Mouse (Mus musculus): ENCODE data around the gene Lpp. TPM values are rescaled to one million over a fixed set of nuclear protein-coding genes. Genes with fewer than 3 reads are reported as not detected.

Gene Lpp
- polyA plus RNA-seq, 1 experiment from 2014 or later = 4.8 TPM

DNA sequence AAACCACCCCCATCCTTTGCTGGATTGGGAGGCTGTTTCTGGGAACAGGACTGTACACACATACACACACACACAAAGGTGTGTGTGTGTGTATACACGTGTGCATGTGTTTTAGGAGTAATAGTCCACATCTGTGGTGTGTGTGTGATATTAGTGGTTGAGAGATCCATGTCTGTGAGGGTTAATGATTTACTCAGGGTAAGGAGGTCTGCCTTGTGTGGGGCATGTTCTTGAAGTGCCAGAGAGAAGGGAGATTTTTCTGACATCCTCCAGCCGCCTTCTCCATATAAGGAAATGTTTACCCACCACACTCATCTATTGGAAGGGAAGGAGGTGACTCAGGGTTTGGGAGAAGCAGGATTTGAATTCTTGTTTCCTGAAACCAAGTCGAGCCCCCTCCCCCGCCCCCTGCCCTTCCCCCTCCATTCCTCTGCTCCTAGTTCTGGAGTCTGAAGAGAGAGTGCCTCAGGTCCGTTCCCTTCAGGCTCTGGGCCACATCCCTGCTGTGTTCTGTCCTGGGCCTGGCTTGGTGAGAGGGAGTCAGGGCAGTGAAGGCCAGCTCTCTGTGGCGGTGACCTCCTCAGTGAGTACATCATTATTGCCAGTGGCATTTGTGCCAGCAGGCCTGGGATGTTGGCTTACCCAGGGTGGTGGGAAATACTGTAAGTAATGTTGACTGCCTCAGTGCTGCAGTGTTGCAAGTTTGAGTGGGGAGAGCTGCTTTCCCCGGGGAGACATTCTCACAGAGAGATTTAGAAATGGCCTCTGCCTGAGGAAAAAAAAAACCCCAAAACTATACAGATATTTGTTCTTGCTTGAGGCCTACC is 54.6 kb downstream of the Lpp start:
- ATAC-seq (no peak), DNase-seq (ENCODE audit: low spot score) (no peak)
- no peak overlapping the region for H3K27ac ChIP-seq (ENCODE audit: low read depth, low read length)
- no peak overlapping the region for H3K9ac ChIP-seq (ENCODE audit: low read length)
- no peak overlapping the region for H3K4me2 ChIP-seq (ENCODE audit: low read length)
- H3K27me3 ChIP-seq (replicated peaks; ENCODE audit: control insufficient read depth, insufficient read depth, low read length) = no peaks in the 10 kb centered on the region
- WGBS = 60% methylated on average over 7 of the region's 7 CpGs
- no peaks in the 10 kb centered on the region for H3K9me3 ChIP-seq (replicated peaks; ENCODE audit: control insufficient read depth, low read length)
- H3K36me3 ChIP-seq (ENCODE audit: control insufficient read depth, insufficient read depth, low read length) = no peaks in the 10 kb centered on the region
- H3K4me1 ChIP-seq (ENCODE audit: control insufficient read depth, insufficient read depth, low read length) = peaks cover 12% of the 10 kb centered on the region; the same call in 1 of the 2 replicates
- no peak overlapping the region for H3K4me3 ChIP-seq (ENCODE audit: low read depth, low read length)

DNA sequence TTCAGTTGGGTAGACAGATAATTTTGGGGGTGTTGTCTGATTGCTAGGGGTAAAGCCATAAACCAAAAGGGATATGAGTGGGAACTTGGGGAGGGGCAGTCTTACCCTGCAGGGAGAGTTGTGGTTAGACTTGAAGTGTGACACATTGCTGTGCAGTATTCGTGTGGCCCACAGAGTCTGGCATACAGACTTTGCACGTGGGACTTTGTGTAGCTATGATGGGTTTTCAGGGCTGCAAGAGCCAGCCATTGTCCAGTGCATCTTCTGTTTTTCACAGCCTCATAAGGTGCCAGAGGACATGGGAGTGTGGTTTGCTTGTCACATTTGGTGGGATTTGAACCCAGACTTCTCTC is 55.2 kb downstream of the Lpp start:
- no peaks in the 10 kb centered on the region for H3K36me3 ChIP-seq (ENCODE audit: control insufficient read depth, insufficient read depth, low read length)
- H3K4me1 ChIP-seq (ENCODE audit: control insufficient read depth, insufficient read depth, low read length) = peaks cover 6% of the 10 kb centered on the region; the same call in 1 of the 2 replicates
- no peak for DNase-seq (ENCODE audit: low spot score)
- H3K27ac ChIP-seq (ENCODE audit: low read depth, low read length) = no peak overlapping the region
- H3K9ac ChIP-seq (ENCODE audit: low read length) = no peak overlapping the region
- no peak overlapping the region for H3K4me2 ChIP-seq (ENCODE audit: low read length)
- H3K9me3 ChIP-seq (replicated peaks; ENCODE audit: control insufficient read depth, low read length) = no peaks in the 10 kb centered on the region
- H3K4me3 ChIP-seq (ENCODE audit: low read depth, low read length) = no peak overlapping the region
- WGBS = 78% methylated on average over 2 of the region's 2 CpGs
- no peaks in the 10 kb centered on the region for H3K27me3 ChIP-seq (replicated peaks; ENCODE audit: control insufficient read depth, insufficient read depth, low read length)
- no peak for ATAC-seq

DNA sequence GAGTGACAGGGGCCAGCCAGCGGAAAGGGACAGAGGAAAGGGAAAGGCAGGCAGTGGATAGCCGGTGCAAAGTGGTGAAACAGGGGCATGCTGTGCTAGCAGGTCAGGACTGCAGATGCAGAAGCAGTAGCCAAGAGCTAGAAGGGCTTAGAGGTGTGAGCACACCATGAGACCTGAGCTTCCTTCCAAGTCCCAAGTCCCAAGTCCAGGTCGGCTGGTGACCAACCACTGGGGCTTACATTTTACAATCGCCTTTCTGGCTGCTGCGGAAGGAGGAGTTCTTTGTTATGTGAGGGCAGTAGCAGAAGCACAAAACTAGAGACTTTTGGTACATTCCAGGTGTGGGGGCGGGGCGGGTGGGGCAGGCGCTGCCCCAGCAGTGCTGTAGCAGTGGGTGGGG is 56.5 kb downstream of the Lpp start:
- Histone ChIP-seq H3K27ac (ENCODE audit: low read depth, low read length) (no peak overlapping the region), H3K9me3 (replicated peaks; ENCODE audit: control insufficient read depth, low read length) (no peaks in the 10 kb centered on the region), H3K27me3 (replicated peaks; ENCODE audit: control insufficient read depth, insufficient read depth, low read length) (no peaks in the 10 kb centered on the region), H3K9ac (ENCODE audit: low read length) (no peak overlapping the region; the same call in 1 of the 2 replicates), H3K36me3 (ENCODE audit: control insufficient read depth, insufficient read depth, low read length) (no peaks in the 10 kb centered on the region), H3K4me1 (ENCODE audit: control insufficient read depth, insufficient read depth, low read length) (0 out of 2 replicates have a peak, but pooled peaks cover 4% of the 10 kb centered on the region), H3K4me2 (ENCODE audit: low read length) (no peak overlapping the region), H3K4me3 (ENCODE audit: low read depth, low read length) (no peak overlapping the region)
- no peak for ATAC-seq
- 22% methylated on average over 8 of the region's 8 CpGs for whole genome bisulfite sequencing
- DNase-seq (ENCODE audit: low spot score) = no peak

DNA sequence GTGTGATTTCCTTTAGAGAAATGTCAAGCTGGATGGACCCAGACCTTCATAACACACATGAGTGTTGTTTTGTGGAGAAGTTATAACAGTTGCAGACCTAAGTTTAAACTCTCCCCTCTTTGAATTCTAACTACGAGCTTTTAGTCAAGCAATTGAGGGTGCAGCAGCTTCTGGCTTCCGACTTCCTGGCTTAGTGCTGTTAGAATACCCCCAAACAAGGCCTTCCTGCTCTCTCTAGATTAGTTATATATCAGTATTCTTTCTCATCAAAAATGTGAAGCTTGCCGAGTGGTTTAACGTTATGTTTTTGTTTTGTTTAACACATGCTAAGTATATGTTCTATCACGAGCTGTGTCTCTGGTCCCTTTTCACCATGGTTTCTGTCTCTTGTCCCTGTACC is 56.9 kb downstream of the Lpp start:
- Histone ChIP-seq H3K4me2 (ENCODE audit: low read length) (no peak overlapping the region), H3K27me3 (replicated peaks; ENCODE audit: control insufficient read depth, insufficient read depth, low read length) (no peaks in the 10 kb centered on the region), H3K9me3 (replicated peaks; ENCODE audit: control insufficient read depth, low read length) (no peaks in the 10 kb centered on the region), H3K27ac (ENCODE audit: low read depth, low read length) (no peak overlapping the region), H3K36me3 (ENCODE audit: control insufficient read depth, insufficient read depth, low read length) (no peaks in the 10 kb centered on the region), H3K4me1 (ENCODE audit: control insufficient read depth, insufficient read depth, low read length) (0 out of 2 replicates have a peak, but pooled peaks cover 4% of the 10 kb centered on the region), H3K9ac (ENCODE audit: low read length) (no peak overlapping the region), H3K4me3 (ENCODE audit: low read depth, low read length) (no peak overlapping the region)
- WGBS = 67% methylated on average over 5 of the region's 5 CpGs
- no peak for ATAC-seq
- DNase-seq (ENCODE audit: low spot score) = no peak

DNA sequence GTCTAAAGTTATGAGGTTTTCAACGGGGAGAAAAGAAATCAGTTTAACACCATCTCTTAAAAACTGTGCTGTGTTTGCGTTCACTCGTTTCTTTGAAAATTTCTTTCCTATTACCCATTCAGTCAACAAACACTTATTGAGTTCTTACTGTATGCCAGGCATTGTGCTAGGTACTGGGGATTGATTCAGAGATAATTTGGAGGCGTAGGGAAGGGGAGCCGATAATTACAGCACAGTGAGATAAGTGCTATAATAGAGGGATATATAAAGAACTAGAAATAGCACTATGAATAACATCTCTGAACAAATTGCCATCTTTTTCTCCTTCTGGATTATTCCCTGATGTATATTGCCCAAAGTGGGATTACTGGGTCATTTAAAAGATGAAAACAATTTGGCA is 57.8 kb downstream of the Lpp start:
- H3K4me2 ChIP-seq (ENCODE audit: low read length) = no peak overlapping the region
- 44% methylated on average over 5 of the region's 5 CpGs for WGBS
- no peaks in the 10 kb centered on the region for H3K27me3 ChIP-seq (replicated peaks; ENCODE audit: control insufficient read depth, insufficient read depth, low read length)
- 0 out of 2 replicates have a peak, but pooled peaks cover 4% of the 10 kb centered on the region for H3K4me1 ChIP-seq (ENCODE audit: control insufficient read depth, insufficient read depth, low read length)
- no peaks in the 10 kb centered on the region for H3K9me3 ChIP-seq (replicated peaks; ENCODE audit: control insufficient read depth, low read length)
- DNase-seq (ENCODE audit: low spot score) (peak; percentile 45), ATAC-seq (no peak)
- no peak overlapping the region for H3K9ac ChIP-seq (ENCODE audit: low read length)
- H3K4me3 ChIP-seq (ENCODE audit: low read depth, low read length) = no peak overlapping the region
- H3K27ac ChIP-seq (ENCODE audit: low read depth, low read length) = no peak overlapping the region
- no peaks in the 10 kb centered on the region for H3K36me3 ChIP-seq (ENCODE audit: control insufficient read depth, insufficient read depth, low read length)

DNA sequence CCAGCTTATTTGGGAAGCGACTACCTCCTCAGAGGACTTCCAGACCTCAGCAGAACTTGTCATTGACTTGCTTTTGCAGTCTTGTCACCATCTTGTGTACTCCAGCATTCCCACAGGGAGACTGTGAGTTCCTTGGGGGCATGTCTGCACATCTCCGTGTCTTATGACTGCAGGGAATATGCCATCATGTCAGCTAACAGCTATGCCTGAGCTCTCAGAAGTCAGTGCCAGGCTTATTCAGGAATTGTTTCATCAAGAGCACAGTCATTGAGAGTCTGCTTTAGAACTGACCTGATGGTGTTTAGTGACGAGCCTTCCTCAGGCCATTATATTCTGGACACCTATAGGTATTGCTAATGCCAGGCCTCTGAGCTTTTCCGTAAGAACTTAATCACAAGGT is 60.2 kb downstream of the Lpp start:
- Histone ChIP-seq H3K27ac (ENCODE audit: low read depth, low read length) (no peak overlapping the region), H3K4me1 (ENCODE audit: control insufficient read depth, insufficient read depth, low read length) (0 out of 2 replicates have a peak, but pooled peaks cover 4% of the 10 kb centered on the region), H3K9ac (ENCODE audit: low read length) (no peak overlapping the region), H3K36me3 (ENCODE audit: control insufficient read depth, insufficient read depth, low read length) (0 out of 2 replicates have a peak, but pooled peaks cover 3% of the 10 kb centered on the region), H3K9me3 (replicated peaks; ENCODE audit: control insufficient read depth, low read length) (no peaks in the 10 kb centered on the region), H3K4me3 (ENCODE audit: low read depth, low read length) (no peak overlapping the region), H3K27me3 (replicated peaks; ENCODE audit: control insufficient read depth, insufficient read depth, low read length) (no peaks in the 10 kb centered on the region), H3K4me2 (ENCODE audit: low read length) (no peak overlapping the region)
- 90% methylated on average over 4 of the region's 4 CpGs for WGBS
- no peak for ATAC-seq
- DNase-seq (ENCODE audit: low spot score) = no peak

DNA sequence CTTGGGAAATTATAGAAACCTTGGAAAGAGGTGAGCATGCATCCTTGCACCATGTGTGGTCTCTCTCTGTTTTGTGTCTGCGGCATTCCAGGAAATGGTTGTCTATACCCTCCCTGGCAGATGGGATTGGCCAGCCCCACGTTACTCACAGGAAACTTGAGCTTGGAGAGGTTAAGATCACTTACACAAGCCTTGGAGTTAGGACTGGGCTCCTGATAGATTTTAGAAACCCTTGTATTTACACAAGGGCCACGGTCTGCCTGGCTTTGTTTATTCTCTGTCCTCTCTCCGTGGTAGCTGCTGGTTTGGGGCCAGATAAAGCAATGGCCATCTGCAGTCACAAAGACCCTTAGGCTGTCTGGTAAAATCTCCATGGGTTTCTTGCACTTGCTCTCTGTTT is 61.2 kb downstream of the Lpp start:
- Histone ChIP-seq H3K4me2 (ENCODE audit: low read length) (no peak overlapping the region), H3K27ac (ENCODE audit: low read depth, low read length) (no peak overlapping the region), H3K36me3 (ENCODE audit: control insufficient read depth, insufficient read depth, low read length) (0 out of 2 replicates have a peak, but pooled peaks cover 3% of the 10 kb centered on the region), H3K4me1 (ENCODE audit: control insufficient read depth, insufficient read depth, low read length) (0 out of 2 replicates have a peak, but pooled peaks cover 4% of the 10 kb centered on the region), H3K27me3 (replicated peaks; ENCODE audit: control insufficient read depth, insufficient read depth, low read length) (no peaks in the 10 kb centered on the region), H3K9ac (ENCODE audit: low read length) (no peak overlapping the region), H3K9me3 (replicated peaks; ENCODE audit: control insufficient read depth, low read length) (no peaks in the 10 kb centered on the region), H3K4me3 (ENCODE audit: low read depth, low read length) (no peak overlapping the region)
- WGBS = 40% methylated on average over 4 of the region's 4 CpGs
- no peak for ATAC-seq
- no peak for DNase-seq (ENCODE audit: low spot score)

DNA sequence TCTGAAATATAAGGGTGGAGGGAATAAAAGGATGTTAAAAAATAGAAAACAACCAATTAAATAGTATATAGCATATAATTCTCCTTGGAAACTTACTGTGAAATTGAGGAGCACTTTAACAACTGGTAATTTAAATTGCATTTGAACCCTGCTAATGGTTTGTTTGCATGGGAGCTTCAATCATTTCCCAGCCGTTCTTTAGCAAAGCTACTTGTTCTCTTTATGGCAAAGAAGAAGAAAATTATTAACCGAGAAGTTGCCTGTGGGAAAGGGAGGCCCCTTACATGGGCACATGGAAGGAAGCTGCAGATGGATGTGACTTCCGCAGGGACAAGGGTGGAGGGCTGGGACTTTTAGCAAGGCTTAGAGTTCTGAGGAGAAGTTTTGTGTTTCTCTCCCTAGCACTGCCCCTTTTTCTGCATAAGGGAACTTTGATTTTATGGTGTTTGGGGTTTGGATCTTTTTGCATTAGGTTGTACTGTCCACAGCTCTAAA is 62.1 kb downstream of the Lpp start:
- Histone ChIP-seq H3K4me1 (ENCODE audit: control insufficient read depth, insufficient read depth, low read length) (no peaks in the 10 kb centered on the region), H3K9me3 (replicated peaks; ENCODE audit: control insufficient read depth, low read length) (no peaks in the 10 kb centered on the region), H3K27me3 (replicated peaks; ENCODE audit: control insufficient read depth, insufficient read depth, low read length) (no peaks in the 10 kb centered on the region), H3K4me3 (ENCODE audit: low read depth, low read length) (no peak overlapping the region), H3K9ac (ENCODE audit: low read length) (no peak overlapping the region), H3K36me3 (ENCODE audit: control insufficient read depth, insufficient read depth, low read length) (0 out of 2 replicates have a peak, but pooled peaks cover 3% of the 10 kb centered on the region), H3K27ac (ENCODE audit: low read depth, low read length) (no peak overlapping the region), H3K4me2 (ENCODE audit: low read length) (no peak overlapping the region)
- no peak for ATAC-seq
- peak; percentile 51 for DNase-seq (ENCODE audit: low spot score)
- 27% methylated on average over 3 of the region's 3 CpGs for WGBS

DNA sequence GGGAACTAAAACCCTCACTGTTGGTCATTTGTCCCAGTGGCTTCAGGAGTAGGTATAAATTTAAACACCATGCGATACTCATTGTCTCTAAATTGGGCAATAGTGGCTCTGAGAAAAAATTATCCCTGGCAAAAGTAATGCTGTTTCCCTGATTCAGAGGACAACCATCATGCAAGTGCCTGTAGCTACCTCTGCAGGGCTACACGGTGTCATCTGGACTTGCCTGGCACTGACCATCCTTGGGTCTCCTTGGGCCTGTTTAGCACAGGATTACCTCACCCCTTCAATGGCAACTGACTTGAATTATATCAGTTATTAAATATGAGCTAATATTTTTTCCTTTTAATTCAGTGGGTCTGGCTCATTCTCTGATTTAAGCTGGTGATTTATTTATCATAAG is 70.5 kb downstream of the Lpp start:
- DNase-seq (ENCODE audit: low spot score) = no peak
- no peak overlapping the region for H3K9ac ChIP-seq (ENCODE audit: low read length)
- no peaks in the 10 kb centered on the region for H3K9me3 ChIP-seq (replicated peaks; ENCODE audit: control insufficient read depth, low read length)
- 96% methylated on average over 2 of the region's 2 CpGs for WGBS
- ATAC-seq = no peak
- no peak overlapping the region for H3K27ac ChIP-seq (ENCODE audit: low read depth, low read length)
- no peaks in the 10 kb centered on the region for H3K4me1 ChIP-seq (ENCODE audit: control insufficient read depth, insufficient read depth, low read length)
- no peak overlapping the region for H3K4me2 ChIP-seq (ENCODE audit: low read length)
- no peak overlapping the region for H3K4me3 ChIP-seq (ENCODE audit: low read depth, low read length)
- no peaks in the 10 kb centered on the region for H3K27me3 ChIP-seq (replicated peaks; ENCODE audit: control insufficient read depth, insufficient read depth, low read length)
- H3K36me3 ChIP-seq (ENCODE audit: control insufficient read depth, insufficient read depth, low read length) = no peaks in the 10 kb centered on the region
